Mouse (Mus musculus) heart, postnatal 0 days (tissue): Measurements from ENCODE around the gene Foxp1. TPM values are rescaled to one million over a fixed set of nuclear protein-coding genes. Genes with fewer than 3 reads are reported as not detected.

Source experiments
- ATAC-seq: fragments of 200-750 bp; cut with Nextera tagmentation; 2 replicates; pipeline ENCODE4 v1.8.0; 2017; ENCODE audit warnings: low read depth, moderate number of reproducible peaks, moderate library complexity; ENCODE audit not compliant: insufficient read depth
- DNase-seq: peaks from one replicate; pipeline ENCODE4 v3.0.0-alpha.2; 2016; ENCODE audit warnings: low spot score
- H3K27ac ChIP-seq: fragments of 300-500 bp; sonication (generic); 2 replicates; pipeline ENCODE4 v1.5.1; 2014; ENCODE audit warnings: low read depth, mild to moderate bottlenecking
- H3K27me3 ChIP-seq: fragments of 300-500 bp; sonication (generic); 2 replicates; pipeline ENCODE4 v1.6.1; 2014; ENCODE audit warnings: low read length, mixed read lengths; ENCODE audit not compliant: control insufficient read depth, insufficient read depth
- H3K36me3 ChIP-seq: fragments of 300-500 bp; sonication (generic); replicated peaks from 2 replicates; pipeline ENCODE4 v1.6.1; 2014; ENCODE audit warnings: low read length, mixed read lengths; ENCODE audit not compliant: control insufficient read depth, insufficient read depth
- H3K4me1 ChIP-seq: fragments of 300-500 bp; sonication (generic); 2 replicates; pipeline ENCODE4 v1.6.1; 2014; ENCODE audit warnings: antibody characterized with exemption; ENCODE audit not compliant: control insufficient read depth, insufficient read depth
- H3K4me2 ChIP-seq: fragments of 300-500 bp; sonication (generic); 2 replicates; pipeline ENCODE4 v1.6.1; 2014; ENCODE audit warnings: low read depth, mild to moderate bottlenecking, low read length, moderate library complexity
- H3K4me3 ChIP-seq: fragments of 300-500 bp; sonication (generic); 2 replicates; pipeline ENCODE4 v1.5.1; 2014; ENCODE audit warnings: low read depth, low read length
- H3K9ac ChIP-seq: fragments of 300-500 bp; sonication (generic); replicated peaks from 2 replicates; pipeline ENCODE4 v1.6.1; 2014; ENCODE audit warnings: low read depth, low read length, mixed read lengths
- H3K9me3 ChIP-seq: fragments of 300-500 bp; sonication (generic); replicated peaks from 2 replicates; pipeline ENCODE4 v1.6.1; 2016; ENCODE audit warnings: low read length; ENCODE audit not compliant: control insufficient read depth
- CTCF ChIP-seq: IDR thresholded peaks from 2 replicates; pipeline ENCODE4 v1.5.1; 2016; ENCODE audit warnings: antibody characterized with exemption, control low read depth, low read depth
- EP300 ChIP-seq: IDR thresholded peaks from 2 replicates; pipeline ENCODE4 v1.6.1; 2016; ENCODE audit warnings: antibody characterized with exemption, low read depth
- WGBS: fragments of 180-500 bp; shearing (Covaris S2); extraction: QIAGEN DNeasy Blood & Tissue Kit; methylation state at CpG from one replicate; pipeline ENCODE4 v1.1.7; 2014; 5-methylcytosine and 5-hydroxymethylcytosine counted together
- polyA plus RNA-seq: library from polyadenylated mRNA; unstranded; fragments of >200 nt; fragmentation: Nextera tagmentation; extraction: Ambion mirVana; gene quantifications from 2 replicates; pipeline ENCODE4 v1.2.1, GENCODE M21; 2015
- total RNA-seq: library from RNA; depleted of rRNA; stranded (reverse); fragments of >200 nt; gene quantifications from 2 replicates; pipeline ENCODE4 v1.2.3, GENCODE M21; 2014; ENCODE audit warnings: low replicate concordance

The Foxp1 gene
- total and polyA plus RNA-seq, 2 experiments from 2014 or later, result 40.7 to 88.1 TPM

- no peak for TF ChIP-seq CTCF
- TF ChIP-seq EP300, result no peak
- ATAC-seq, result no peak
- DNase-seq, result no peak
- Histone ChIP-seq H3K9me3 (no peaks in the 10 kb centered on the region), H3K36me3 (no peaks in the 10 kb centered on the region), H3K4me2 (no peak overlapping the region), H3K4me1 (no peaks in the 10 kb centered on the region), H3K4me3 (no peak overlapping the region), H3K27ac (no peak overlapping the region), H3K27me3 (no peaks in the 10 kb centered on the region), H3K9ac (no peak overlapping the region)
- WGBS, result 85% methylated on average over 6 of the region's 6 CpGs
Measured at GRCm38 (mm10) chr6:99328146-99328545, 194.4 kb downstream of the Foxp1 start.

GRCm38 (mm10) chr6:99327721-99328120 lies 194.8 kb downstream of the Foxp1 start:
- no peaks in the 10 kb centered on the region for H3K9me3 ChIP-seq
- H3K4me3 ChIP-seq, result no peak overlapping the region
- no peaks in the 10 kb centered on the region for H3K4me1 ChIP-seq
- H3K27ac ChIP-seq, result no peak overlapping the region
- DNase-seq (no peak), ATAC-seq (no peak)
- TF ChIP-seq CTCF, result no peak
- TF ChIP-seq EP300, result no peak
- 71% methylated on average over 11 of the region's 11 CpGs for WGBS
- no peaks in the 10 kb centered on the region for H3K36me3 ChIP-seq
- no peak overlapping the region for H3K4me2 ChIP-seq
- H3K27me3 ChIP-seq, result no peaks in the 10 kb centered on the region
- H3K9ac ChIP-seq, result no peak overlapping the region

- Histone ChIP-seq H3K36me3 (no peaks in the 10 kb centered on the region), H3K4me2 (no peak overlapping the region), H3K27ac (no peak overlapping the region), H3K27me3 (no peaks in the 10 kb centered on the region), H3K4me1 (no peaks in the 10 kb centered on the region), H3K9ac (no peak overlapping the region), H3K9me3 (no peaks in the 10 kb centered on the region), H3K4me3 (no peak overlapping the region)
- 95% methylated on average over 2 of the region's 2 CpGs for WGBS
- TF ChIP-seq EP300, result no peak
- TF ChIP-seq CTCF, result no peak
- DNase-seq (no peak), ATAC-seq (no peak)
Measured at GRCm38 (mm10) chr6:99325881-99326280, 196.6 kb downstream of the Foxp1 start.

GRCm38 (mm10) chr6:99325461-99325860 lies 197.1 kb downstream of the Foxp1 start:
- TF ChIP-seq EP300 (no peak), CTCF (no peak)
- 85% methylated on average over 5 of the region's 5 CpGs for WGBS
- ATAC-seq (no peak), DNase-seq (no peak)
- no peak overlapping the region for H3K4me2 ChIP-seq
- H3K27ac ChIP-seq, result no peak overlapping the region
- H3K4me3 ChIP-seq, result no peak overlapping the region
- no peaks in the 10 kb centered on the region for H3K4me1 ChIP-seq
- H3K9me3 ChIP-seq, result no peaks in the 10 kb centered on the region
- H3K9ac ChIP-seq, result no peak overlapping the region
- H3K27me3 ChIP-seq, result no peaks in the 10 kb centered on the region
- H3K36me3 ChIP-seq, result no peaks in the 10 kb centered on the region

GRCm38 (mm10) chr6:99322132-99322904 lies 200.2 kb downstream of the Foxp1 start:
- 82% methylated on average over 8 of the region's 8 CpGs for WGBS
- Histone ChIP-seq H3K4me2 (no peak overlapping the region), H3K27me3 (no peaks in the 10 kb centered on the region), H3K9ac (no peak overlapping the region), H3K4me1 (no peaks in the 10 kb centered on the region), H3K9me3 (no peaks in the 10 kb centered on the region), H3K4me3 (no peak overlapping the region), H3K27ac (no peak overlapping the region), H3K36me3 (no peaks in the 10 kb centered on the region)
- TF ChIP-seq CTCF (no peak), EP300 (no peak)
- ATAC-seq (no peak), DNase-seq (no peak)

- Histone ChIP-seq H3K9ac (no peak overlapping the region), H3K4me2 (no peak overlapping the region), H3K27ac (no peak overlapping the region), H3K9me3 (no peaks in the 10 kb centered on the region), H3K4me3 (no peak overlapping the region), H3K4me1 (0 out of 2 replicates have a peak, but pooled peaks cover 5% of the 10 kb centered on the region), H3K27me3 (no peaks in the 10 kb centered on the region), H3K36me3 (no peaks in the 10 kb centered on the region)
- TF ChIP-seq CTCF (no peak), EP300 (no peak)
- ATAC-seq (no peak), DNase-seq (no peak)
- WGBS, result 64% methylated on average over 8 of the region's 8 CpGs
Measured at GRCm38 (mm10) chr6:99320444-99320843, 202.1 kb downstream of the Foxp1 start.
